Mouse (Mus musculus) gastrocnemius, adult 18-20 months (tissue): ENCODE results near the gene Dcun1d4. TPM values are rescaled to one million over a fixed set of nuclear protein-coding genes. Genes with fewer than 3 reads are reported as not detected.
A peak's percentile ranks its signal among the peaks of the same experiment; 100 is the strongest.

ENCODE experiments used
- DNase-seq: peaks from one replicate; pipeline ENCODE4 v3.0.0; 2021; ENCODE audit warnings: low spot score
- total RNA-seq, 2 experiments: library from RNA; stranded (reverse); gene quantifications; 2 replicates each; pipeline ENCODE4 v1.2.3; 2021

The Dcun1d4 gene
- total RNA-seq, 2 experiments from 2014 or later = 10.8 to 11.1 TPM

GRCm38 (mm10) chr5:73497401-73497800 lies 16.6 kb downstream of the Dcun1d4 start:
- DNase-seq = no peak

- no peak for DNase-seq
These were observed 17.8 kb downstream of the Dcun1d4 start for GRCm38 (mm10) chr5:73498559-73498958.

DNA sequence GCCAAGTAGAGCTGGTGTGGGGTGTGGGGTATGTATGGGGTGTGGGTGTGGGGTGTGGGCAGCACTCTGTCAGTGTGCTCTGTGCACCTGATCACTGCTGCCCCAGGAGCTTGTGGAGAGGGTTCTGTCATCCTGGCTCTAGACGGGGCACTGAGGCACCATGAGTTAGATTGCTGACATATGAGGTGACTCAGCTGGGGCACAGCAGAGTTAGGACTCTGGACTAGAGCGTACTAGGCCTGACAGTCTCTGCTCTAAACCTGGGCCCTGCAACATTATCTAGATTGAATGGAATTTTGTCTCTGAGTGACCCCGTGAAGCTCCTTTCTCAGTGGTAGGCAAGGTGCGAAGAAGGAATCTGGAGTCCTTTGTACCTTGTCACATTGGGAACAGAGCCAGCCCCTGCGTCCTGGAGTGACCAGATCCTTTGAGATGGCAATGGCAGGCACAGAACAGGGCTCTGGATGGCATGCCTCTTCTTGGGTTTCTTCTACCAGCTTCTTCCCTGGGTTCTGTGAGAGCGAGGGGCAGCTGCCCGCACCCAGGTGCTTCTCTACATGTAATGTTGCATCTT lies 20.2 kb downstream of the Dcun1d4 start:
- no peak for DNase-seq

- no peak for DNase-seq
These were observed 21.6 kb downstream of the Dcun1d4 start for GRCm38 (mm10) chr5:73502422-73502821.

- no peak for DNase-seq
These were observed 22.4 kb downstream of the Dcun1d4 start for GRCm38 (mm10) chr5:73503015-73503757.

- no peak for DNase-seq
These were observed 30.3 kb downstream of the Dcun1d4 start for GRCm38 (mm10) chr5:73511074-73511473.

- DNase-seq = no peak
These were observed 31.4 kb downstream of the Dcun1d4 start for GRCm38 (mm10) chr5:73512241-73512640.

- no peak for DNase-seq
These were observed 31.9 kb downstream of the Dcun1d4 start for GRCm38 (mm10) chr5:73512661-73513060.

DNA sequence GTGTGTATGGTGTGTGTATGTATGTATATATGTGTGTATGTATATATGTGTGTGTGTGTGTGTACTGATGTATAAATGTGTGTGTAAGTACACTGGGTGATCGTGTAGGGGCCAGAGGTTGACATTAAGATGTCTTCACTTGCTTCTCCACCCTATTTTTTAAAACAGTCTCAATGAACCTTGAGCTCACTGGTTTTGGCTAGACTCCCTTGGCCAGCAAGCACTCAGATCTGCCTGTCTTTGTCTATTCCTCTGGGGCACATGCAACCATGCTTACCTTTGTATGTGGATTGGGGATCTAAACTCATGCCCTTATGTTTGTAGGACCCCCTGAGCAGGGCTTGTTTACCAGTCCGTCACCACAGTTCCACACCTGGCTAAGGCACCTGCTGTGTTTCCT lies 33.4 kb downstream of the Dcun1d4 start:
- no peak for DNase-seq

DNA sequence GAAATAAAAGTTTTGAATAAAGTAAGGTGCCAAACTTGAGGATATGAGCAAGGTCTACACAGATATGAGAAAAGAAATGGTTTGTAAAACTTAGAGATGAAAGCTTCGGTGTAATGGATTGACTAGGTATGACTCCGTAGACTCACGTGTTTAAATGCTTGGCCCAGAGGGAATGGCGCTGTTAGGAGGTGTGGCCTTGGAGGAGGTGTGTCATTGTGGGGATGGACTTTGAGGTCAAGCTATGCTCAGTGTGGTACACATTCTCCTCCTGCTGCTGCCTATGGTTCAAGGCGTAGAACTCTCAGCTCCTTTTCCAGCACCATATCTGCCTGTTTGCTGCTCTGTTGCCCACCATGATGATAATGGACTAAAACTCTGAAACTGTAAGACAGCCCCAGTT lies 36.5 kb downstream of the Dcun1d4 start:
- no peak for DNase-seq

DNA sequence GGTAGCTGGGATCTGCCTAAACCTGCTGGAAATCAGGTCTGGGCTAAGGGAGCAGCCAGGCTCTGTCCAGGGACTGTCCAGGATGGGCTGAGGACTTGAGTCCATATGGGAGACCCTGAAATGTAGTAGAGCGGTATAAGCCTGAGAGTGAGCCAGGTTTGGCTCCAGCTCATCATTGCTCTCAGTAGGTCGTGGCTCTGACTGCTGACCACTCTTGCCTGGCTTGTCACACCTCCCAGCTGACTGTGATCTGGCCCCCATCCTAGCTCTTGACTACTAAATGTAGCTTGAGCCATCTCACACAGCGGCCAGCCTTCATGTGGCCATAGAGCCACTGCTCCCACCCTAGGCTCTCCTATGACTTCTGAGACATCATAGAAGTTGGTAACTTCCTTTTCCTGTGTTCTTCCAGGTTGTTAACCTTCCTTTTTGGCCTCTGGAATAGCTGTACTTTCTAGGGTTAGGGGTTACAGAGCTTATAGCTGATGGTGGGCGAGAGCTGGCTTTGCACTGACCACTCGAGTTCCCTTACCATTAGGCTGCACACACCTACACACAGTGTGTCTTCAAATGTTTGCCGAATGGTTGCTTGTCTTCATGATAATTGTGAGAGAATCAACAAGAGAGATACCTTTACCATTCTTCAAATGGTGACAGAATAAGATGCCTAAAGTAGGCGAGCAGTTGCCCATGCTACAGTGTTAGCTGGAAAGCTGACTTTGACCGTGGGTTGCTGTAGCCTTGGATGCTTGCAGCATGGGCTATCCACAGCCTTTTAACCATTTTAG lies 37.8 kb downstream of the Dcun1d4 start:
- DNase-seq = no peak

- DNase-seq = no peak
These were observed 40.0 kb downstream of the Dcun1d4 start for GRCm38 (mm10) chr5:73520787-73521186.

GRCm38 (mm10) chr5:73523227-73523626 lies 42.4 kb downstream of the Dcun1d4 start:
- DNase-seq = no peak

DNA sequence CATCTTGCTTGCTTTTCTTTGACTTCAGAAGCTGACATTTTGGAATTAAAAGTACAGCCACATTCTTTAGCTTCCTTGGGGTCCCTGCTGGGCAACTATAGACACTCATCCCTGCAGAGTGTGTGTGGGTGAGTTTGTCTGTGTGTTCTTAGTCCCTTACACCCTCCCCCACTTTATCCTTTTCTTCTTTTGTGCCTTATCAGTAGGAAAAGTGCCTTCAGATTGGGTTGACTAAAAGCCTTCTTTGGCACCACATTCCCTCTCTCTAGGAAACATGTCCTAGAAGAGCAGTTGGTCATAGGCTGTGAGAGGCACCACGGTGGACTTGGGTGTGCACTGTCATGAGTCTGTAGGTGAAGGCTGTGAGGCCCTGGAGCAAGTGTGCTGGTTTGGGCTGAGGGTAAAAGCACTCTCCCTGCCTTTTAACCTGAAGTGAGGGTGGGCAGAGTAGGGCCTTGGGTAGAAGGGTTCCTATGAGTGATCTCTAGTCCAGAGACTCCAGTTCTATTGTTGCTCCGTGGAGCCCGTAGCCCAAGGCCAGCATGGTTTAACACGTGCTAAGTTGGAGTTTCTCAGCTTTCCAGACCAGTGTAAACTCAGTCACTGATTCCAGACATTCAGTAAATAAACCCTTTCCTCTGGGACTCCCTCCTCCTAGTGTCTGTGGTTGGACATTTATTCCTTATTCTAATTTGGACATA lies 43.6 kb downstream of the Dcun1d4 start:
- no peak for DNase-seq

GRCm38 (mm10) chr5:73532222-73532621 lies 51.4 kb downstream of the Dcun1d4 start:
- DNase-seq = no peak

DNA sequence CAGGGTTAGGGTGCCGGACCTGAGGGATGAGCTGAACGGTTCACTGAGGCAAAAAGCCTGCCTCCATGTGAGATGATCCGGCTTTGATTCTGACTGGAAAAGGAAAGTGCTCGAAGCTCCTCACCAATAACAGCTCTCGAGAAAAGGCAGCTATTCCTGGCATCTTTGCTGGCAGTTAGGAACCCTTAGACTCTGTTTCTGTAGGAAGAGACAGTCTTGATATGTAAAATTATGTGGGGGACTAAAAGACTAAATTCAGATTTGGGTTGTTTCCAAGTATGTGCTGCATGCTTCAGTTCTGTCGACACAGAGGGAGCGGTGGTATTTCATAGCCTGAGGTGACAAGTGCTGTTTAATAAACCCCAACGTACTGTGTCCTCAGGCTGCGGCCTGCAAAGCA lies 52.1 kb downstream of the Dcun1d4 start:
- no peak for DNase-seq

DNA sequence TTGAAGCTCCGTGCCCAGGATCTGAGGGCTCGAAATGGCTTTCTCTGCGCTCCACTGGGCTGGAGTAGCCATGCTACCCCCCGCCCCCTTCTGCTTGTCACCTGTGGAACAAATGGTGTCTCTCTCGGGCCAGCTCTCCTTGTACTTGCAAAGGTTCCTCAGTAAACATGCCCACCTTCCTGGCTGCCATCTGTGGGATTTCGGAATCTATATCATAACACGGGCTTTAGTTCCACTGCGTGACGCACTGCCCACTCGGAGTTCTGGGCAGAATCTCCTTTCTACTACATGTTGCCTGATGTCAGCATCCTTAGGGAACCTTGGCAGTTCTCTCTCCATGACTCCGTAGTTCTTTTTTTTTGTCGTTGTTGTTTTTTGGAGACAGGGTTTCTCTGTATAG lies 56.9 kb downstream of the Dcun1d4 start:
- DNase-seq = no peak

DNA sequence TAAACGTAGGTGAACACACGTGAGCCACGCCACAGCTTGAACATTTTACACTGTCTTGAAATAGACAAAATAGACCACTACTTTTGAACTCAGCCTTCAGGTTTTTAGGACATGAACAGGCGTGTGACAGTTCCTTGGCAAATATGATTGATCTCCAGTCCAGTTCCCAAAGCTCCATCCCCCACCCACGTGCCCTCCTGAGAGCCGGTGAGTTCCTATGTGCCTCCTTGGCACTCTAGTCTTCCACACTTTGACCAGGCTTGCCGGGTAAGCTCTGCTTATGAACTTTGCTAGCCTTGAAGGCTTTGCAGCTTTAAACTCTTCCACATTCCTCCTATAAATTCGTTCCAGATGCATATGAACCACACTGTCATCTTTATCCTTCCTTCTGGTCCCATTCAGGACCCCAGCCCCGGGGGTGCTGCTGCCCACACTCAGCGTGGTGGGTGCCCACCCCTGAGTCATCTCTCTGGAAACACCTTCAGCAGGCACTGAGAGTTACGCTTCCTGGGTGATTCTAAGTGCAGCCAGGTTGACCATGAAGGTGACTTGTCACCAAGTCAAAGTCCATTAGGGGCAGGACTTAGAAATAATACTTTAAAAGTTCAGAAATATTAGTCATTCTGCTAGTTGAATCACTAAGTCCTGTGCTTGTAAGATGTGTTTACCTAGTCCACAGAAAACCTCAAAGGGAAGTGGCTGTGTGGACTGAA lies 57.9 kb downstream of the Dcun1d4 start:
- no peak for DNase-seq

DNA sequence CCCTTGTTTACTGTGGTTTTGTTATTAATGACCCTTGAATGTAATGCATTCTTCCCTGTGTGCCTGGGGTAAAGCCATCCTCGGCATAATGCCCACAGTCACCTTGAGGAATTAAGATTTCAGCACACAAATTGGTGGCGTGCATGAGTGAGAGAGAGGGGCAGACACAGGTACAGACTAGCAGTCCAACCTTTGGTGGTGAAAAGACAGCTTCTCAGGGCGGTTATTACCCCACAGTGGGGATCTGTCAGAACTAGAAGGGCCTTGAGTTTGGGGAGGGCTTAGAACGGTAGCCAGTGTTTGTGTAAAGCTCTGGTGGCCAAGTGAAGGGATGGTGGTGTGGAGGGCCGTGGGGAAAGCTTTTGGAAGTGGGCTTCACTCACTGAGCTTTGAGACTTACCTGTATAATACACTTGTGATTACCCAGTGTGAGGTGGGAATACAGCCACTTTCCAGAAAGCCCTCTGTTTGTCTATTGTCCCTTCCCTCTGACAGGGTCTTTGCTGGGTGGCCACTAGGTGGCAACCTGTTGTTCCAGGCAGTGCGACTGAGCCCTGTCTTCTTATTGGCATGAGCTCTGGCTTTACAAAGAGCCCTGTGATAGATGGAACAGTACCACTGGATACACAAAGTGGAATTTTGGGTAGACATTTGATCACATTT lies 59.2 kb downstream of the Dcun1d4 start:
- DNase-seq = peak; percentile 45

DNA sequence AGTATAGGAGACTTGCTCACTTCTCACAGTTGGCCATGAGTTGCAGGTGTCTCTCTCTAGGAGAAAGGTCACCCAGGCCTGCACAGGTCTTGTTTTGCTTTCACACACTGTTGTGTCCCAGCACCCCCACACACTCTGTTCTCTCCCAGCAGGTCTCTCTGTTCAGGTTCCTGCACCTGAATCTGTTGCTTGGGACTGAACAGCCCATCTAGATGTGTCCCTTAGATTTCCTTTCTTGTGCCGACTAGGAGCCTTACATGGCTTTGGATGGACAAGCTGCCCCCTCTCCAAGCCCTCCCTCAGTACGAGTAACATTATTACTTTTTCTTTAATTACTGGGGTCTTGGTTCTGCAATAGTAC lies 59.7 kb downstream of the Dcun1d4 start:
- DNase-seq = no peak
